Mouse (Mus musculus) C2C12 (cell line): Measurements from ENCODE around the gene Kcnt2.

Source experiments
- CEBPB ChIP-seq: IDR thresholded peaks from one replicate; pipeline ENCODE4 v1.6.1; 2011; ENCODE audit warnings: low read depth, mild to moderate bottlenecking, control low read depth, moderate library complexity
- CTCF ChIP-seq: IDR thresholded peaks from one replicate; pipeline ENCODE4 v1.5.1; 2011; ENCODE audit not compliant: control insufficient read depth, insufficient read depth, insufficient read length
- FOSL1 ChIP-seq: IDR thresholded peaks from one replicate; pipeline ENCODE4 v1.8.0; 2011; ENCODE audit warnings: mild to moderate bottlenecking, low read length; ENCODE audit not compliant: poor library complexity, insufficient read depth, severe bottlenecking
- MAX ChIP-seq: IDR thresholded peaks from one replicate; pipeline ENCODE4 v1.6.1; 2011; ENCODE audit warnings: mild to moderate bottlenecking, control low read depth
- MYOD1 ChIP-seq: IDR thresholded peaks from one replicate; pipeline ENCODE4 v1.6.1; 2011; ENCODE audit warnings: low read depth; ENCODE audit not compliant: control insufficient read depth, insufficient read length
- MYOG ChIP-seq: IDR thresholded peaks from one replicate; pipeline ENCODE4 v1.6.1; 2011; ENCODE audit not compliant: control insufficient read depth, insufficient read length; ENCODE audit errors: extremely low read depth
- USF1 ChIP-seq: IDR thresholded peaks from one replicate; pipeline ENCODE4 v1.6.1; 2011; ENCODE audit warnings: low read depth, mild to moderate bottlenecking, control low read depth, moderate library complexity

GRCm38 (mm10) chr1:140661404-140661787 is 415.4 kb downstream of the Kcnt2 start:
- TF ChIP-seq CTCF (no peak), MAX (no peak), USF1 (no peak), MYOG (no peak), MYOD1 (no peak), FOSL1 (no peak), CEBPB (no peak)
